Mouse (Mus musculus): ENCODE measurements around the gene Bub1b.

GRCm38 (mm10) chr2:118663804-118664766 lies 66.1 kb downstream of the Bub1b start:
- TF ChIP-seq POLR2A (IDR thresholded peaks at IDR 0.05; ENCODE audit: low read depth, low read length) (no peak), CTCF (conservative IDR thresholded peaks at IDR 0.05; ENCODE audit: insufficient read depth, insufficient read length, low read depth, low read length) (no peak)
